Mouse (Mus musculus) lung, embryonic 14.5 days (tissue): ENCODE measurements around the gene Paqr9. TPM values are rescaled to one million over a fixed set of nuclear protein-coding genes. Genes with fewer than 3 reads are reported as not detected.

Experiments used
- ATAC-seq: fragments of 200-750 bp; cut with Nextera tagmentation; 2 replicates; pipeline ENCODE4 v1.8.0; 2017; ENCODE audit warnings: mild to moderate bottlenecking, moderate TSS enrichment, moderate library complexity; ENCODE audit not compliant: insufficient read depth
- DNase-seq: peaks from one replicate; pipeline ENCODE4 v3.0.0-alpha.2; 2015
- H3K27ac ChIP-seq: fragments of 300-500 bp; sonication (generic); 2 replicates; pipeline ENCODE4 v1.5.1; 2014; ENCODE audit warnings: low read depth, mild to moderate bottlenecking, moderate library complexity
- H3K27me3 ChIP-seq: fragments of 300-500 bp; sonication (generic); 2 replicates; pipeline ENCODE4 v1.6.1; 2014; ENCODE audit warnings: low read length, control low read depth; ENCODE audit not compliant: insufficient read depth
- H3K36me3 ChIP-seq: fragments of 300-500 bp; sonication (generic); 2 replicates; pipeline ENCODE4 v1.6.1; 2014; ENCODE audit warnings: control low read depth; ENCODE audit not compliant: insufficient read depth
- H3K4me1 ChIP-seq: fragments of 300-500 bp; sonication (generic); 2 replicates; pipeline ENCODE4 v1.6.1; 2014; ENCODE audit warnings: antibody characterized with exemption, control low read depth; ENCODE audit not compliant: insufficient read depth
- H3K4me2 ChIP-seq: fragments of 300-500 bp; sonication (generic); 2 replicates; pipeline ENCODE4 v1.6.1; 2014; ENCODE audit warnings: mild to moderate bottlenecking
- H3K4me3 ChIP-seq: fragments of 300-500 bp; sonication (generic); 2 replicates; pipeline ENCODE4 v1.5.1; 2014; ENCODE audit warnings: low read depth, low read length
- H3K9ac ChIP-seq: fragments of 300-500 bp; sonication (generic); 2 replicates; pipeline ENCODE4 v1.6.1; 2014
- H3K9me3 ChIP-seq: fragments of 300-500 bp; sonication (generic); 2 replicates; pipeline ENCODE4 v1.6.1; 2016; ENCODE audit warnings: low read depth, low read length, control low read depth
- CTCF ChIP-seq: IDR thresholded peaks from 2 replicates; pipeline ENCODE4 v1.5.1; 2016; ENCODE audit warnings: antibody characterized with exemption, low read depth
- WGBS: fragments of 180-500 bp; shearing (Covaris S2); extraction: QIAGEN DNeasy Blood & Tissue Kit; methylation state at CpG from one replicate; pipeline ENCODE4 v1.1.7; 2014; 5-methylcytosine and 5-hydroxymethylcytosine counted together
- polyA plus RNA-seq: library from polyadenylated mRNA; unstranded; fragments of >200 nt; fragmentation: Nextera tagmentation; extraction: Ambion mirVana; gene quantifications from 2 replicates; pipeline ENCODE4 v1.2.1, GENCODE M21; 2014

Paqr9 gene
- polyA plus RNA-seq, 1 experiment from 2014 or later, result not detected

- no peak for TF ChIP-seq CTCF
- 84% methylated on average over 5 of the region's 5 CpGs for WGBS
- H3K27ac ChIP-seq, result no peak overlapping the region
- no peak overlapping the region for H3K4me2 ChIP-seq
- H3K27me3 ChIP-seq, result peaks cover 20% of the 10 kb centered on the region
- no peaks in the 10 kb centered on the region for H3K9me3 ChIP-seq
- no peak overlapping the region for H3K4me3 ChIP-seq
- no peak for DNase-seq
- H3K4me1 ChIP-seq, result no peaks in the 10 kb centered on the region
- ATAC-seq, result no peak
- no peaks in the 10 kb centered on the region for H3K36me3 ChIP-seq
- H3K9ac ChIP-seq, result no peak overlapping the region
Observed at GRCm38 (mm10) chr9:95578366-95578895, 19.0 kb downstream of the Paqr9 start.

DNA sequence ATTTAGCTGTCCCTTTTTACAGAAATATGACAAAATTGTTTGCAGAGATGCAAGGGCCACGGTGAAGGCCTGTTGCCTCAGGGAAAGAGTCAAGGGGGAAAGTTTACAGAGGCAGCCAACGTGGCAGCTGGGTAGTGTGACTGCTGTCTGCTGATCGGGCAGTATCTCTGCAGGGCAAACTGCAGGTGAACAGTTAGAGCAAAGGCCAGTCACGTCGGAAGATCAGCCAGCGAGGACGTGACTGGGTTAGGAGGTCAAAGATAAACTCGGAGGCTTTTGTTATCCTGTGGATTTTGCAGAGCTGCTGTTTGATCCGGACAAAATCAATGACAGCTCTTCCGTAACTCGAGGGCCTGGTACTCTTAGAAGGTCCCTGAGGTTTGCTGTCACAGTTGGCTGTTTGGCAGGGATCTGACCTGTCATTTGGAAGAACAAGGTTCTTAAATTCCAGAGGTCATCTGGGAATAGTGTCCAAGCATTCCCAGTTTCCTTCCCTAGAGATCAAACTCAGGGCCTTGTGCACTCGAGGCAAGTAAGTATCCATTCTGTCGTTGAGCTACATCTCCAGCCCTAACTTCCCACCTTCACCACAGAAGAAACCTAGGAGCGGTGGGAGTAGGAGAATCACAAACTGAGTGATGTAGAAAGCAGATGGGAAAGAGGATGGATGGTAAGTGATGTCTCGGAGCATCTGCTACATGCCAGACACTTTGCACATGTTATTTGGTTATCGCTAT, 21.7 kb downstream of the Paqr9 start:
- H3K27ac ChIP-seq, result no peak overlapping the region
- peaks cover 26% of the 10 kb centered on the region for H3K27me3 ChIP-seq
- H3K9ac ChIP-seq, result no peak overlapping the region
- ATAC-seq, result no peak
- H3K9me3 ChIP-seq, result no peaks in the 10 kb centered on the region
- 27% methylated on average over 16 of the region's 16 CpGs for WGBS
- no peak for TF ChIP-seq CTCF
- H3K4me2 ChIP-seq, result no peak overlapping the region
- no peaks in the 10 kb centered on the region for H3K4me1 ChIP-seq
- H3K4me3 ChIP-seq, result no peak overlapping the region
- no peaks in the 10 kb centered on the region for H3K36me3 ChIP-seq
- no peak for DNase-seq

DNA sequence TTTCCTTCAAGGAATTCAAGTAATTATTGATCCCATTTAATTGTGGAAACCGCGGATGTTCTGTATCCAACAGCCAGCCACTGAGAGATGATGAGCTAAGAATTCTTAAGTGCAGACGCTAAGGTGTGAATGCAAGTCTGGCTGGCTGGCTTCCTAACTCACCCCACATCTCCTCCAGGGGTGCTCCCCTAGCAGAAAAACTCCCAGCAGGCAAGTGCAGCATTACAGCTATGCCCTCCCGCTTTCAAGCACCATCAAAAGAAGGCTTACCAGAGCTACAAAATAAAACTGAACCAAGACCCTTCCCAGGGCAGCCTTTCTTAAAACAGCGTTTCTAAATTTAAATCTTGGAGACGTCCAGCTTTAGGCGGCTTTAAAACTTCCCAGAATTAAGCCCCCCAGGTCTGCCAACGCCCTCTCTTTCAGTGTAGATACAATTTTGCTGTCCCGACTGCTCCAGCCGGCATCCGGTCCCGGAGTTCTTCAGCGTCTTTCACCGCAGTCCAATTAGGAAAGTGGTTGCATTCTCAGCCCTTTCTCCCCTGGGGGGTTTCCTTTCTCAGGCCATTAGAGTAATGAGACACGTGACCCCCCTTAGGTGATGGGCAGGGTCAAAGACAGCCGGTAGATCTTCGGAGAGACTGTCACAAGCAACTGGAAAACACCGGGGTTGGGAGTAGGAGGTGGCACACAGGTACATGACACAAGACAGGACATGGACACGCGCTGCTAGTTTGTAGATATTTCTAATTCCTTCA, 22.5 kb downstream of the Paqr9 start:
- WGBS, result 10% methylated on average over 20 of the region's 20 CpGs
- Histone ChIP-seq H3K9me3 (no peaks in the 10 kb centered on the region), H3K4me3 (no peak overlapping the region; the same call in 1 of the 2 replicates), H3K9ac (no peak overlapping the region), H3K27me3 (peaks cover 26% of the 10 kb centered on the region), H3K36me3 (no peaks in the 10 kb centered on the region), H3K27ac (no peak overlapping the region), H3K4me2 (peak overlapping the region; percentile 48), H3K4me1 (no peaks in the 10 kb centered on the region)
- peak; percentile 32 for DNase-seq
- TF ChIP-seq CTCF, result no peak
- ATAC-seq, result no peak

DNA sequence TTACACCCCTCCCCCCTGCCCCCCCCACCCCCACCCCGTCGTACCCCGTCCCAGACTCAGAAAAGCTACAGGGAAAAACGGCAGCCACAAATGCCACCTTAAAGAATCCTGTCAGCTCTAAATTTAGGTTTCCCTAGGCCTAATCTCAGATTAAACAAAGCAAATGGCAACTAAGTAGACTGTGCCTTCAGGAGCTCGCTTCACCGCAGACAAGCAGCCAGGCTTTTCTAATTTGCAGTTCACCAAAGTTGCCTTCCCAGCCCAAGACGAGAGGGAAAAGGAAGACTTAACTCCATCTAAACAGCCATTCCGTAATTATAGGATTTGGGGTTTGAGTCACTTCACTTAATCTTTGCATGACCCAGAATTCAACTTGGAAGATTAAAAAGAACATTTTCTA, 23.1 kb downstream of the Paqr9 start:
- Histone ChIP-seq H3K4me3 (no peak overlapping the region), H3K4me2 (no peak overlapping the region), H3K27ac (no peak overlapping the region), H3K4me1 (no peaks in the 10 kb centered on the region), H3K9ac (no peak overlapping the region), H3K36me3 (no peaks in the 10 kb centered on the region), H3K27me3 (peaks cover 26% of the 10 kb centered on the region), H3K9me3 (no peaks in the 10 kb centered on the region)
- ATAC-seq (no peak), DNase-seq (no peak)
- TF ChIP-seq CTCF, result no peak
- WGBS, result 16% methylated on average over 8 of the region's 8 CpGs

GRCm38 (mm10) chr9:95586046-95586445, 26.6 kb downstream of the Paqr9 start:
- Histone ChIP-seq H3K9me3 (no peaks in the 10 kb centered on the region), H3K4me2 (no peak overlapping the region), H3K4me1 (no peaks in the 10 kb centered on the region), H3K9ac (no peak overlapping the region), H3K36me3 (no peaks in the 10 kb centered on the region), H3K27me3 (peaks cover 20% of the 10 kb centered on the region), H3K4me3 (no peak overlapping the region), H3K27ac (no peak overlapping the region)
- TF ChIP-seq CTCF, result no peak
- 86% methylated on average over 4 of the region's 5 CpGs for WGBS
- ATAC-seq (no peak), DNase-seq (no peak)

GRCm38 (mm10) chr9:95588070-95588469, 28.6 kb downstream of the Paqr9 start:
- H3K27ac ChIP-seq, result no peak overlapping the region
- ATAC-seq (no peak), DNase-seq (no peak)
- TF ChIP-seq CTCF, result no peak
- no peak overlapping the region for H3K9ac ChIP-seq
- H3K27me3 ChIP-seq, result peaks cover 7% of the 10 kb centered on the region; the same call in 1 of the 2 replicates
- H3K4me3 ChIP-seq, result no peak overlapping the region
- no peaks in the 10 kb centered on the region for H3K9me3 ChIP-seq
- H3K36me3 ChIP-seq, result no peaks in the 10 kb centered on the region
- H3K4me1 ChIP-seq, result no peaks in the 10 kb centered on the region
- H3K4me2 ChIP-seq, result no peak overlapping the region
- WGBS, result 83% methylated on average over 7 of the region's 7 CpGs

GRCm38 (mm10) chr9:95594291-95594690, 34.8 kb downstream of the Paqr9 start:
- DNase-seq, result no peak
- no peak for TF ChIP-seq CTCF
- no peak for ATAC-seq
- H3K27ac ChIP-seq, result no peak overlapping the region
- H3K9ac ChIP-seq, result no peak overlapping the region
- H3K4me2 ChIP-seq, result no peak overlapping the region
- H3K9me3 ChIP-seq, result no peaks in the 10 kb centered on the region
- no peak overlapping the region for H3K4me3 ChIP-seq
- H3K4me1 ChIP-seq, result no peaks in the 10 kb centered on the region
- WGBS, result 78% methylated on average over 4 of the region's 4 CpGs
- no peaks in the 10 kb centered on the region for H3K27me3 ChIP-seq
- H3K36me3 ChIP-seq, result no peaks in the 10 kb centered on the region
